Comparison of ENCODE assay signal across 10 mouse cellular contexts in genomic region chr10:70696748-70697585, GRCm38 (mm10). TPM values are rescaled to one million over a fixed set of nuclear protein-coding genes. Genes with fewer than 3 reads are reported as not detected.
DNase-seq lines count a peak whose midpoint lies in the region; ATAC-seq and TF ChIP-seq lines count a peak whose summit lies in the region.
"Had no signal": no experiment of that assay in that cellular context is flagged by ENCODE, and none has a peak within 500 bp of the region (broad histone marks: within the 10 kb centered on the region; RNA-seq: fewer than 3 reads in every experiment).

No protein-coding gene starts in this region.

- 0 out of 2 replicates have a peak overlapping the region, but pooled peaks have one; percentile 11 for H3K4me2 ChIP-seq in intestine, embryonic 16.5 days (ENCODE audit: low read depth, low read length)
- no peak overlapping the region for H3K4me2 ChIP-seq in intestine, postnatal 0 days (replicated peaks; ENCODE audit: low read depth)
- H3K4me2 ChIP-seq in kidney, postnatal 0 days (ENCODE audit: low read length), result no peak overlapping the region

- H3K27ac ChIP-seq in intestine, embryonic 16.5 days (ENCODE audit: low read length), result no peak overlapping the region
- H3K27ac ChIP-seq in intestine, postnatal 0 days (ENCODE audit: low read depth, low read length), result no peak overlapping the region
- H3K27ac ChIP-seq in kidney, postnatal 0 days, result peak overlapping the region; percentile 63
- H3K27ac ChIP-seq in midbrain, embryonic 10.5 days (replicated peaks), result no peak overlapping the region
- H3K27ac ChIP-seq in embryonic facial prominence, embryonic 10.5 days (replicated peaks), result no peak overlapping the region
- H3K27ac ChIP-seq: hindbrain, embryonic 10.5 days; limb, embryonic 10.5 days had no signal

- no peak for TF ChIP-seq CTCF in intestine, postnatal 0 days (IDR thresholded peaks at IDR 0.05; ENCODE audit: low read depth)
- no peak for TF ChIP-seq CTCF in kidney, postnatal 0 days (IDR thresholded peaks at IDR 0.05; ENCODE audit: low read depth)

- no peaks in the 10 kb centered on the region for H3K27me3 ChIP-seq in intestine, embryonic 16.5 days (replicated peaks; ENCODE audit: control insufficient read depth, insufficient read depth, low read length)
- H3K27me3 ChIP-seq in intestine, postnatal 0 days (replicated peaks; ENCODE audit: control insufficient read depth, insufficient read depth, low read length), result no peaks in the 10 kb centered on the region
- no peaks in the 10 kb centered on the region for H3K27me3 ChIP-seq in kidney, postnatal 0 days (ENCODE audit: insufficient read depth, low read length)
- H3K27me3 ChIP-seq in midbrain, embryonic 10.5 days (ENCODE audit: low read depth, poor library complexity, severe bottlenecking), result no peaks in the 10 kb centered on the region
- no peaks in the 10 kb centered on the region for H3K27me3 ChIP-seq in embryonic facial prominence, embryonic 10.5 days (replicated peaks; ENCODE audit: low read depth, poor library complexity, severe bottlenecking)

- H3K4me3 ChIP-seq in intestine, embryonic 16.5 days (ENCODE audit: low read length), result no peak overlapping the region
- no peak overlapping the region for H3K4me3 ChIP-seq in intestine, postnatal 0 days (ENCODE audit: low read depth, low read length)
- H3K4me3 ChIP-seq in kidney, postnatal 0 days (replicated peaks; ENCODE audit: low read depth, low read length), result no peak overlapping the region
- no peak overlapping the region for H3K4me3 ChIP-seq in midbrain, embryonic 10.5 days
- no peak overlapping the region for H3K4me3 ChIP-seq in embryonic facial prominence, embryonic 10.5 days
- H3K4me3 ChIP-seq: hindbrain, embryonic 10.5 days; limb, embryonic 10.5 days had no signal

- H3K9me3 ChIP-seq in intestine, embryonic 16.5 days (ENCODE audit: control insufficient read depth, low read length), result no peaks in the 10 kb centered on the region
- H3K9me3 ChIP-seq in intestine, postnatal 0 days (ENCODE audit: control insufficient read depth), result no peaks in the 10 kb centered on the region
- no peaks in the 10 kb centered on the region for H3K9me3 ChIP-seq in kidney, postnatal 0 days (replicated peaks; ENCODE audit: low read length)
- no peaks in the 10 kb centered on the region for H3K9me3 ChIP-seq in midbrain, embryonic 10.5 days (replicated peaks)
- H3K9me3 ChIP-seq in embryonic facial prominence, embryonic 10.5 days, result no peaks in the 10 kb centered on the region
- H3K9me3 ChIP-seq: hindbrain, embryonic 10.5 days; limb, embryonic 10.5 days had no signal

- H3K4me1 ChIP-seq in intestine, embryonic 16.5 days (ENCODE audit: control insufficient read depth, insufficient read depth, low read length), result no peaks in the 10 kb centered on the region
- no peaks in the 10 kb centered on the region for H3K4me1 ChIP-seq in intestine, postnatal 0 days (replicated peaks; ENCODE audit: control insufficient read depth, insufficient read depth, low read length)
- peaks cover 4% of the 10 kb centered on the region; the same call in 1 of the 2 replicates for H3K4me1 ChIP-seq in kidney, postnatal 0 days (replicated peaks; ENCODE audit: insufficient read depth, low read length)
- no peaks in the 10 kb centered on the region for H3K4me1 ChIP-seq in midbrain, embryonic 10.5 days
- H3K4me1 ChIP-seq in embryonic facial prominence, embryonic 10.5 days, result peaks cover 7% of the 10 kb centered on the region; the same call in 1 of the 2 replicates
- H3K4me1 ChIP-seq: hindbrain, embryonic 10.5 days had no signal

- H3K9ac ChIP-seq in intestine, embryonic 16.5 days (ENCODE audit: low read depth, low read length), result no peak overlapping the region
- H3K9ac ChIP-seq in intestine, postnatal 0 days (ENCODE audit: low read depth, low read length), result no peak overlapping the region
- H3K9ac ChIP-seq in kidney, postnatal 0 days (ENCODE audit: low read depth, low read length), result no peak overlapping the region

- DNase-seq in R1 (ENCODE audit: low read depth, low spot score), result peak; percentile 34
- peak; percentile 24 for DNase-seq in adrenal gland, adult 8-10 months
- peak; percentile 28 for DNase-seq in kidney, postnatal 0 days (ENCODE audit: low spot score)
- no peak for DNase-seq in midbrain, embryonic 10.5 days (ENCODE audit: low spot score)
- no peak for DNase-seq in embryonic facial prominence, embryonic 10.5 days (ENCODE audit: low spot score)

- no peaks in the 10 kb centered on the region for H3K36me3 ChIP-seq in intestine, embryonic 16.5 days (ENCODE audit: control insufficient read depth, insufficient read depth, low read length)
- H3K36me3 ChIP-seq in intestine, postnatal 0 days (ENCODE audit: control insufficient read depth, insufficient read depth), result no peaks in the 10 kb centered on the region
- H3K36me3 ChIP-seq in kidney, postnatal 0 days (ENCODE audit: insufficient read depth, low read length), result no peaks in the 10 kb centered on the region
- H3K36me3 ChIP-seq in midbrain, embryonic 10.5 days, result no peaks in the 10 kb centered on the region
- H3K36me3 ChIP-seq in embryonic facial prominence, embryonic 10.5 days (replicated peaks), result no peaks in the 10 kb centered on the region
- H3K36me3 ChIP-seq: hindbrain, embryonic 10.5 days; limb, embryonic 10.5 days had no signal

- WGBS in intestine, embryonic 16.5 days, result 55% methylated on average over 29 of the region's 29 CpGs
- WGBS in intestine, postnatal 0 days, result 61% methylated on average over 29 of the region's 29 CpGs
- WGBS in kidney, postnatal 0 days, result 46% methylated on average over 29 of the region's 29 CpGs
- 88% methylated on average over 29 of the region's 29 CpGs for WGBS in midbrain, embryonic 10.5 days
- 85% methylated on average over 29 of the region's 29 CpGs for WGBS in embryonic facial prominence, embryonic 10.5 days

- no peak for ATAC-seq in intestine, embryonic 16.5 days
- no peak for ATAC-seq in intestine, postnatal 0 days
- peak; percentile 75 for ATAC-seq in kidney, postnatal 0 days (replicated peaks; ENCODE audit: low FRiP score, low read depth)

RNA-seq across cellular contexts. Expression of gene Phyhipl, which starts 41.2 kb away (rescaled TPM):
- 2.5 and 2.7 TPM in 2 replicates for polyA plus RNA-seq in intestine, embryonic 16.5 days (2015; fragmentation: Nextera tagmentation; extraction: Ambion mirVana)
- polyA plus RNA-seq in intestine, postnatal 0 days (2015; fragmentation: Nextera tagmentation; extraction: Ambion mirVana), result 1.6 and 1.8 TPM in 2 replicates
- 1 to 10 TPM; 3.8 to 6.8 (median 5.8) TPM for total RNA-seq in adrenal gland, adult 8-10 months (2022)
- polyA plus RNA-seq in kidney, postnatal 0 days (2015; fragmentation: Nextera tagmentation; extraction: Ambion mirVana), result 35.0 and 35.3 TPM in 2 replicates
- 19.8 and 31.0 TPM in 2 replicates for polyA plus RNA-seq in midbrain, embryonic 10.5 days (2016; fragmentation: Nextera tagmentation; extraction: Ambion mirVana)
- 9.2 and 18.5 TPM in 2 replicates for polyA plus RNA-seq in embryonic facial prominence, embryonic 10.5 days (2016; fragmentation: Nextera tagmentation; extraction: Ambion mirVana)
- polyA plus RNA-seq: spleen, adult 2 months had no signal

Comparison
In these comparisons a context has a peak if more than half of its experiments do, and no peak if none do; other contexts are left out.
1. DNase-seq: peak in R1 (single experiment), adrenal gland, adult 8-10 months (single experiment) and kidney, postnatal 0 days (single experiment); none in midbrain, embryonic 10.5 days (single experiment) and embryonic facial prominence, embryonic 10.5 days (single experiment).